Mouse (Mus musculus): ENCODE measurements around the gene Anks1b. TPM values are rescaled to one million over a fixed set of nuclear protein-coding genes. Genes with fewer than 3 reads are reported as not detected.

Anks1b gene
- total and polyA plus RNA-seq, 3 experiments, result not detected

DNA sequence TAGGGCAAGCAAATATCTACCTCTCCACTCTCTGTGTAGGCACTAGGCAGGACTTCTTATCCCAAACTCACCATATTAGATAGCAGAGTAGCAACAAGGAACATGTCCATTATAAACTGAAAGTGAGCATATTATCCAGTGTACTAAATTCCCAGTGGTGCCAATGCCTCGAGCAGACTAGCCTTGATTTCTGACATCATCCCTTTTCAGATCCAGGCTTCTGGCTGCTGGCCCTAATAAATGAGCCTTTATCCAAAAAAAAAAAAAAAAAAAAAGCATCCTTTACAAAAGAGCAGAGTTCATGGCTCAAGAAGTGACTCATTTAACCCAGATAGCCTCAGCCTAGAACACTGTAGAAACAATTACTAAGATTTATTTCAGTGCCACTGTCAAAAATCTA lies 568.3 kb downstream of the Anks1b start:
- Histone ChIP-seq H3K36me3 (ENCODE audit: control insufficient read depth in 1 of 2, insufficient read depth in 2 of 2, low read length in 2 of 2) (no peaks in the 10 kb centered on the region), H3K4me1 (ENCODE audit: control insufficient read depth in 1 of 2, insufficient read depth in 2 of 2, low read length in 2 of 2) (no peaks in the 10 kb centered on the region), H3K4me3 (ENCODE audit: control insufficient read depth in 1 of 2, insufficient read depth in 1 of 2, low read depth in 2 of 2, low read length in 2 of 2) (no peak overlapping the region), H3K79me2 (ENCODE audit: control insufficient read depth, insufficient read depth, low read length, poor library complexity) (no peaks in the 10 kb centered on the region), H3K9ac (ENCODE audit: control insufficient read depth, low read depth, low read length, poor library complexity, severe bottlenecking) (no peak overlapping the region), H3K27ac (ENCODE audit: control insufficient read depth, low read depth, low read length) (no peak overlapping the region), H3K27me3 (ENCODE audit: control insufficient read depth in 1 of 2, insufficient read depth in 2 of 2, low read length in 2 of 2) (no peaks in the 10 kb centered on the region), H3K9me3 (replicated peaks; ENCODE audit: insufficient read depth, low read length) (no peaks in the 10 kb centered on the region)
- TF ChIP-seq MYC (IDR thresholded peaks at IDR 0.05; ENCODE audit: low read depth, low read length) (no peak), MAFK (IDR thresholded peaks at IDR 0.05; ENCODE audit: borderline replicate concordance, low read depth, low read length) (no peak)
- no peak for DNase-seq (ENCODE audit: low read depth, low spot score)

DNA sequence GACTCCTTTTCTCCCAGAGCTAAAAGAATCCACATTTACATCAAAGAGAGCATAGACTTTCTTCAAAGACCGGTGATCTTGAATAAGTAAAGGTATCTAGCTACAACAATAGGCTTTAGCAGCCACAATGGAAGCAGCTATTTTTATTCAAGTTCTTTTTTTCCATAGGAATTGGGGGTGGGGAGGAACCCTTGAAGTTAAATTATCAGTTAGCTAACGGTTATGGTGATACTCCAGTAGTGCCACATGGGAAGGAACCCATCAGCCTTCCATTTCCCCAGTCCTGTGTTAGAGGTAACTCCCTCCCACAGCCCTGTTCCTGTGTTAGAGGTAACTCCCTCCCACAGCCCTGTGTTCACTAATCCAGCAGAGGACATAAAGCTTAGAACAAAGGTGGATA lies 591.6 kb downstream of the Anks1b start:
- TF ChIP-seq TCF12 (IDR thresholded peaks at IDR 0.05; ENCODE audit: low read depth, low read length), result no peak
- TF ChIP-seq NELFE (IDR thresholded peaks at IDR 0.05; ENCODE audit: low read depth, low read length), result no peak
- no peak for TF ChIP-seq CTCF (IDR thresholded peaks at IDR 0.05 in 2 of 3, conservative IDR thresholded peaks at IDR 0.05 in 1 of 3; ENCODE audit: control insufficient read depth in 1 of 3, insufficient read depth in 1 of 3, low read depth in 2 of 3, low read length in 3 of 3, poor library complexity in 1 of 3, severe bottlenecking in 1 of 3)
- TF ChIP-seq ZKSCAN1 (IDR thresholded peaks at IDR 0.05; ENCODE audit: low read depth, low read length), result no peak
- TF ChIP-seq JUND (IDR thresholded peaks at IDR 0.05; ENCODE audit: low read depth, low read length), result no peak
- TF ChIP-seq POLR2A (IDR thresholded peaks at IDR 0.05; ENCODE audit: control insufficient read depth in 1 of 2, insufficient read depth in 1 of 2, low read depth in 1 of 2, low read length in 2 of 2, poor library complexity in 1 of 2), result no peak
- TF ChIP-seq NRF1 (IDR thresholded peaks at IDR 0.05; ENCODE audit: insufficient read depth, low read depth, low read length, poor library complexity, severe bottlenecking), result no peak
- TF ChIP-seq ELF1 (IDR thresholded peaks at IDR 0.05; ENCODE audit: low read depth, low read length), result no peak
- no peak for TF ChIP-seq TAL1 (IDR thresholded peaks at IDR 0.05; ENCODE audit: low read length)
- TF ChIP-seq KAT2A (conservative IDR thresholded peaks at IDR 0.05; ENCODE audit: low read depth, low read length), result no peak
- no peak for TF ChIP-seq TBP (IDR thresholded peaks at IDR 0.05; ENCODE audit: low read depth, low read length)
- TF ChIP-seq UBTF (IDR thresholded peaks at IDR 0.05; ENCODE audit: borderline replicate concordance, insufficient read depth, low read depth, low read length), result no peak
- TF ChIP-seq MYB (IDR thresholded peaks at IDR 0.05; ENCODE audit: low read depth, low read length), result no peak
- no peak for TF ChIP-seq MAX (IDR thresholded peaks at IDR 0.05; ENCODE audit: low read length)
- Histone ChIP-seq H3K27me3 (ENCODE audit: control insufficient read depth in 1 of 2, insufficient read depth in 2 of 2, low read length in 2 of 2) (no peaks in the 10 kb centered on the region), H3K36me3 (ENCODE audit: control insufficient read depth in 1 of 2, insufficient read depth in 2 of 2, low read length in 2 of 2) (no peaks in the 10 kb centered on the region), H3K9me3 (replicated peaks; ENCODE audit: insufficient read depth, low read length) (no peaks in the 10 kb centered on the region), H3K9ac (ENCODE audit: control insufficient read depth, low read depth, low read length, poor library complexity, severe bottlenecking) (no peak overlapping the region), H3K4me3 (ENCODE audit: control insufficient read depth in 1 of 2, insufficient read depth in 1 of 2, low read depth in 2 of 2, low read length in 2 of 2) (no peak overlapping the region), H3K4me1 (ENCODE audit: control insufficient read depth in 1 of 2, insufficient read depth in 2 of 2, low read length in 2 of 2) (no peaks in the 10 kb centered on the region), H3K27ac (ENCODE audit: control insufficient read depth, low read depth, low read length) (no peak overlapping the region), H3K79me2 (ENCODE audit: control insufficient read depth, insufficient read depth, low read length, poor library complexity) (no peaks in the 10 kb centered on the region)
- DNase-seq (ENCODE audit: low read depth, low spot score), result no peak

GRCm38 (mm10) chr10:90465426-90465825 lies 592.1 kb downstream of the Anks1b start:
- H3K4me1 ChIP-seq (ENCODE audit: control insufficient read depth in 1 of 2, insufficient read depth in 2 of 2, low read length in 2 of 2), result no peaks in the 10 kb centered on the region
- no peak overlapping the region for H3K9ac ChIP-seq (ENCODE audit: control insufficient read depth, low read depth, low read length, poor library complexity, severe bottlenecking)
- no peak overlapping the region for H3K27ac ChIP-seq (ENCODE audit: control insufficient read depth, low read depth, low read length)
- no peak for DNase-seq (ENCODE audit: low read depth, low spot score)
- no peaks in the 10 kb centered on the region for H3K36me3 ChIP-seq (ENCODE audit: control insufficient read depth in 1 of 2, insufficient read depth in 2 of 2, low read length in 2 of 2)
- H3K79me2 ChIP-seq (ENCODE audit: control insufficient read depth, insufficient read depth, low read length, poor library complexity), result no peaks in the 10 kb centered on the region
- H3K9me3 ChIP-seq (replicated peaks; ENCODE audit: insufficient read depth, low read length), result no peaks in the 10 kb centered on the region
- no peak overlapping the region for H3K4me3 ChIP-seq (ENCODE audit: control insufficient read depth in 1 of 2, insufficient read depth in 1 of 2, low read depth in 2 of 2, low read length in 2 of 2)
- H3K27me3 ChIP-seq (ENCODE audit: control insufficient read depth in 1 of 2, insufficient read depth in 2 of 2, low read length in 2 of 2), result no peaks in the 10 kb centered on the region
- TF ChIP-seq ZNF384 (IDR thresholded peaks at IDR 0.05; ENCODE audit: low read depth, low read length) (no peak), GABPA (IDR thresholded peaks at IDR 0.05; ENCODE audit: low read depth, low read length) (no peak), KAT2A (conservative IDR thresholded peaks at IDR 0.05; ENCODE audit: low read depth, low read length) (no peak), MEF2A (IDR thresholded peaks at IDR 0.05; ENCODE audit: extremely low read depth, insufficient replicate concordance, low read depth, low read length, poor library complexity, severe bottlenecking) (no peak), MYB (IDR thresholded peaks at IDR 0.05; ENCODE audit: low read depth, low read length) (no peak), GATA1 (IDR thresholded peaks at IDR 0.05; ENCODE audit: low read depth, low read length) (no peak), TBP (IDR thresholded peaks at IDR 0.05; ENCODE audit: low read depth, low read length) (no peak), ZMIZ1 (IDR thresholded peaks at IDR 0.05; ENCODE audit: low read depth, low read length) (no peak), USF1 (IDR thresholded peaks at IDR 0.05; ENCODE audit: low read depth, low read length) (no peak), TCF12 (IDR thresholded peaks at IDR 0.05; ENCODE audit: low read depth, low read length) (no peak), RCOR1 (IDR thresholded peaks at IDR 0.05; ENCODE audit: low read depth, low read length) (no peak), ZKSCAN1 (IDR thresholded peaks at IDR 0.05; ENCODE audit: low read depth, low read length) (no peak), SIN3A (IDR thresholded peaks at IDR 0.05; ENCODE audit: low read length) (no peak), USF2 (IDR thresholded peaks at IDR 0.05; ENCODE audit: borderline replicate concordance in 1 of 2, insufficient read depth in 1 of 2, low read depth in 1 of 2, low read length in 2 of 2) (no peak), CTCF (IDR thresholded peaks at IDR 0.05 in 2 of 3, conservative IDR thresholded peaks at IDR 0.05 in 1 of 3; ENCODE audit: control insufficient read depth in 1 of 3, insufficient read depth in 1 of 3, low read depth in 2 of 3, low read length in 3 of 3, poor library complexity in 1 of 3, severe bottlenecking in 1 of 3) (no peak), NRF1 (IDR thresholded peaks at IDR 0.05; ENCODE audit: insufficient read depth, low read depth, low read length, poor library complexity, severe bottlenecking) (no peak), TAL1 (IDR thresholded peaks at IDR 0.05; ENCODE audit: low read length) (no peak)
